Comparison of ENCODE assay signal across 29 mouse cellular contexts in the genomic region with DNA sequence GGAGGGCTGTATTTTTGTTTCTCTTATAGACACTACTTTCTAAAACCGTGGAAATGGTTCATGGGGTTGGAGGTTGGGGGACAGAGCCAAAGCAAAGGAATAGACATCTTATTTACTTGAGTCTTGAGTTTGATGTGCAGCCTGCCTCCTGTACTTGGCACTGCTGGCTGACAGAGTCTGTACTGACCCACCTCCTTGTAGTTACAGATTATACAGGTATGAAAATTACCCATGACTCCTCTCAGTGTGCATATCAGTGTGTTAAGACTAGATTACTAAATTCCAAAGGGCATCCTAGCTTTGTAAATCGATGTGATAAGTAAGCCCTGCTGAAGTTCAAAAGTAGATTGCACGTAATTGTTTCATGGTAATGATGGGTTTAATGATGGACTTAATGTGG. TPM values are rescaled to one million over a fixed set of nuclear protein-coding genes. Genes with fewer than 3 reads are reported as not detected.
DNase-seq lines count a peak whose midpoint lies in the region; ATAC-seq and TF ChIP-seq lines count a peak whose summit lies in the region.
"Had no signal": no experiment of that assay in that cellular context is flagged by ENCODE, and none has a peak within 500 bp of the region (broad histone marks: within the 10 kb centered on the region; RNA-seq: fewer than 3 reads in every experiment).

No protein-coding gene starts in this region.

- no peaks in the 10 kb centered on the region for H3K36me3 ChIP-seq in intestine, embryonic 15.5 days
- no peaks in the 10 kb centered on the region for H3K36me3 ChIP-seq in intestine, embryonic 16.5 days (ENCODE audit: control insufficient read depth, insufficient read depth, low read length)
- H3K36me3 ChIP-seq in small intestine, adult 2 months (ENCODE audit: control insufficient read depth, insufficient read depth, low read length): 0 out of 2 replicates have a peak, but pooled peaks cover 2% of the 10 kb centered on the region
- H3K36me3 ChIP-seq: embryonic facial prominence, embryonic 13.5 days; embryonic facial prominence, embryonic 15.5 days; forebrain, embryonic 10.5 days; forebrain, embryonic 12.5 days had no signal

- ATAC-seq in intestine, embryonic 15.5 days: peak; percentile 86
- peak; percentile 95 for ATAC-seq in intestine, embryonic 16.5 days
- ATAC-seq: forebrain, embryonic 14.5 days; forebrain, embryonic 16.5 days had no signal

- H3K27me3 ChIP-seq in intestine, embryonic 15.5 days (replicated peaks): no peaks in the 10 kb centered on the region
- H3K27me3 ChIP-seq in intestine, embryonic 16.5 days (replicated peaks; ENCODE audit: control insufficient read depth, insufficient read depth, low read length): no peaks in the 10 kb centered on the region
- H3K27me3 ChIP-seq in small intestine, adult 2 months (ENCODE audit: control insufficient read depth, insufficient read depth, low read length): no peaks in the 10 kb centered on the region
- H3K27me3 ChIP-seq: embryonic facial prominence, embryonic 13.5 days; embryonic facial prominence, embryonic 15.5 days; forebrain, embryonic 12.5 days had no signal

- TF ChIP-seq POLR2A in small intestine, adult 2 months (IDR thresholded peaks at IDR 0.05; ENCODE audit: low read depth, low read length): no peak

- no peak overlapping the region for H3K4me3 ChIP-seq in intestine, embryonic 15.5 days (replicated peaks)
- no peak overlapping the region for H3K4me3 ChIP-seq in intestine, embryonic 16.5 days (ENCODE audit: low read length)
- peak overlapping the region; percentile 24; the same call in 1 of the 2 replicates for H3K4me3 ChIP-seq in small intestine, adult 2 months (ENCODE audit: low read depth, low read length)
- H3K4me3 ChIP-seq: embryonic facial prominence, embryonic 13.5 days; embryonic facial prominence, embryonic 15.5 days; erythroblast, embryonic 14.5 days; forebrain, embryonic 10.5 days; forebrain, embryonic 12.5 days had no signal

- no peaks in the 10 kb centered on the region for H3K4me1 ChIP-seq in intestine, embryonic 15.5 days (replicated peaks)
- H3K4me1 ChIP-seq in intestine, embryonic 16.5 days (ENCODE audit: control insufficient read depth, insufficient read depth, low read length): no peaks in the 10 kb centered on the region
- no peaks in the 10 kb centered on the region for H3K4me1 ChIP-seq in small intestine, adult 2 months (ENCODE audit: control insufficient read depth, insufficient read depth, insufficient read length, low read length)
- H3K4me1 ChIP-seq: embryonic facial prominence, embryonic 13.5 days; embryonic facial prominence, embryonic 15.5 days; forebrain, embryonic 10.5 days; forebrain, embryonic 12.5 days had no signal

- peak overlapping the region; percentile 44 for H3K27ac ChIP-seq in intestine, embryonic 15.5 days
- peak overlapping the region; percentile 49 for H3K27ac ChIP-seq in intestine, embryonic 16.5 days (ENCODE audit: low read length)
- H3K27ac ChIP-seq in small intestine, adult 2 months (ENCODE audit: insufficient read depth, low read depth, low read length): peak overlapping the region; percentile 99
- H3K27ac ChIP-seq: embryonic facial prominence, embryonic 13.5 days; embryonic facial prominence, embryonic 15.5 days; forebrain, embryonic 10.5 days; forebrain, embryonic 12.5 days had no signal

- TF ChIP-seq CTCF in small intestine, adult 2 months (IDR thresholded peaks at IDR 0.05; ENCODE audit: extremely low read depth, insufficient read length, insufficient replicate concordance, low read depth, low read length): no peak

- peak overlapping the region; percentile 12; the same call in 1 of the 2 replicates for H3K4me2 ChIP-seq in intestine, embryonic 15.5 days (replicated peaks)
- 0 out of 2 replicates have a peak overlapping the region, but pooled peaks have one; percentile 8 for H3K4me2 ChIP-seq in intestine, embryonic 16.5 days (ENCODE audit: low read depth, low read length)
- H3K4me2 ChIP-seq: embryonic facial prominence, embryonic 13.5 days; embryonic facial prominence, embryonic 15.5 days; forebrain, embryonic 12.5 days had no signal

- no peaks in the 10 kb centered on the region for H3K9me3 ChIP-seq in intestine, embryonic 15.5 days
- no peaks in the 10 kb centered on the region for H3K9me3 ChIP-seq in intestine, embryonic 16.5 days (ENCODE audit: control insufficient read depth, low read length)
- H3K9me3 ChIP-seq: embryonic facial prominence, embryonic 13.5 days; embryonic facial prominence, embryonic 15.5 days; forebrain, embryonic 10.5 days; forebrain, embryonic 12.5 days had no signal

- no peak for DNase-seq in urinary bladder, adult 18-20 months (ENCODE audit: low spot score in 2 of 2)
- DNase-seq in layer of hippocampus, postnatal 14 days (ENCODE audit: low spot score in 2 of 2): no peak
- DNase-seq: adrenal gland, adult 2 months; adrenal gland, postnatal 10 days; adrenal gland, postnatal 25 days; cerebellum, adult 11 months; cerebellum, adult 18-20 months; cerebellum, adult 8-10 months; cerebellum, adult 9-11 months; cerebellum, postnatal 14 days; cerebellum, postnatal 36 days; embryo, embryonic 11 days had no signal

- H3K9ac ChIP-seq in intestine, embryonic 15.5 days: no peak overlapping the region
- H3K9ac ChIP-seq in intestine, embryonic 16.5 days (ENCODE audit: low read depth, low read length): no peak overlapping the region
- H3K9ac ChIP-seq: embryonic facial prominence, embryonic 13.5 days; embryonic facial prominence, embryonic 15.5 days; forebrain, embryonic 12.5 days had no signal

- WGBS in intestine, embryonic 15.5 days: 52% methylated on average over 3 of the region's 3 CpGs
- WGBS in intestine, embryonic 16.5 days: 60% methylated on average over 3 of the region's 3 CpGs
- WGBS in small intestine, adult 2 months: 28% methylated on average over 3 of the region's 3 CpGs

RNA-seq across cellular contexts. Expression of a gene that starts 2.9 kb away (rescaled TPM):
- polyA plus RNA-seq in intestine, embryonic 15.5 days (2015; fragmentation: Nextera tagmentation; extraction: Ambion mirVana): 31.9 and 32.3 TPM in 2 replicates
- polyA plus RNA-seq in intestine, embryonic 16.5 days (2015; fragmentation: Nextera tagmentation; extraction: Ambion mirVana): 45.3 and 45.8 TPM in 2 replicates
- 2.9 and 3.6 TPM in 2 replicates for polyA plus RNA-seq in small intestine, adult 2 months (2012; rRNA removed)
- not detected for total RNA-seq in layer of hippocampus, postnatal 14 days (2021)
- total RNA-seq: adrenal gland, adult 2 months; adrenal gland, postnatal 10 days; adrenal gland, postnatal 25 days; adrenal gland, postnatal 4 days; common myeloid progenitor, adult 5-6 weeks; ES-E14; MEL had no signal
- polyA plus RNA-seq: adrenal gland, adult 2 months; brain, embryonic 14.5 days; C2C12; embryonic facial prominence, embryonic 11.5 days; embryonic facial prominence, embryonic 13.5 days; erythroblast, embryonic 14.5 days; forebrain, embryonic 10.5 days; forebrain, embryonic 12.5 days; forebrain, embryonic 14.5 days; forebrain, embryonic 16.5 days had no signal

RNA-seq across cellular contexts. Expression of a gene that starts 51.6 kb away (rescaled TPM):
- not detected in 2 replicates for polyA plus RNA-seq in intestine, embryonic 15.5 days (2015; fragmentation: Nextera tagmentation; extraction: Ambion mirVana)
- polyA plus RNA-seq in intestine, embryonic 16.5 days (2015; fragmentation: Nextera tagmentation; extraction: Ambion mirVana): not detected in 2 replicates
- not detected in 2 replicates for polyA plus RNA-seq in small intestine, adult 2 months (2012; rRNA removed)
- total RNA-seq in layer of hippocampus, postnatal 14 days (2021): not detected
- total RNA-seq: adrenal gland, adult 2 months; adrenal gland, postnatal 10 days; adrenal gland, postnatal 25 days; adrenal gland, postnatal 4 days; common myeloid progenitor, adult 5-6 weeks; ES-E14; MEL had no signal
- polyA plus RNA-seq: adrenal gland, adult 2 months; brain, embryonic 14.5 days; C2C12; embryonic facial prominence, embryonic 11.5 days; embryonic facial prominence, embryonic 13.5 days; embryonic facial prominence, embryonic 15.5 days; erythroblast, embryonic 14.5 days; forebrain, embryonic 10.5 days; forebrain, embryonic 12.5 days; forebrain, embryonic 14.5 days; forebrain, embryonic 16.5 days had no signal

Comparison
In these comparisons a context has a peak if more than half of its experiments do, and no peak if none do; other contexts are left out.
1. H3K27ac ChIP-seq: peak in every context shown above with its lines; median percentile 99 in small intestine, adult 2 months; 49 in intestine, embryonic 16.5 days; 44 in intestine, embryonic 15.5 days.